Mouse (Mus musculus) lung, embryonic 14.5 days (tissue): ENCODE measurements around the gene Gcm2. TPM values are rescaled to one million over a fixed set of nuclear protein-coding genes. Genes with fewer than 3 reads are reported as not detected.

Source experiments
- ATAC-seq: fragments of 200-750 bp; cut with Nextera tagmentation; 2 replicates; pipeline ENCODE4 v1.8.0; 2017; ENCODE audit warnings: mild to moderate bottlenecking, moderate TSS enrichment, moderate library complexity; ENCODE audit not compliant: insufficient read depth
- DNase-seq: peaks from one replicate; pipeline ENCODE4 v3.0.0-alpha.2; 2015
- H3K27ac ChIP-seq: fragments of 300-500 bp; sonication (generic); 2 replicates; pipeline ENCODE4 v1.5.1; 2014; ENCODE audit warnings: low read depth, mild to moderate bottlenecking, moderate library complexity
- H3K27me3 ChIP-seq: fragments of 300-500 bp; sonication (generic); 2 replicates; pipeline ENCODE4 v1.6.1; 2014; ENCODE audit warnings: low read length, control low read depth; ENCODE audit not compliant: insufficient read depth
- H3K36me3 ChIP-seq: fragments of 300-500 bp; sonication (generic); 2 replicates; pipeline ENCODE4 v1.6.1; 2014; ENCODE audit warnings: control low read depth; ENCODE audit not compliant: insufficient read depth
- H3K4me1 ChIP-seq: fragments of 300-500 bp; sonication (generic); 2 replicates; pipeline ENCODE4 v1.6.1; 2014; ENCODE audit warnings: antibody characterized with exemption, control low read depth; ENCODE audit not compliant: insufficient read depth
- H3K4me2 ChIP-seq: fragments of 300-500 bp; sonication (generic); 2 replicates; pipeline ENCODE4 v1.6.1; 2014; ENCODE audit warnings: mild to moderate bottlenecking
- H3K4me3 ChIP-seq: fragments of 300-500 bp; sonication (generic); 2 replicates; pipeline ENCODE4 v1.5.1; 2014; ENCODE audit warnings: low read depth, low read length
- H3K9ac ChIP-seq: fragments of 300-500 bp; sonication (generic); 2 replicates; pipeline ENCODE4 v1.6.1; 2014
- H3K9me3 ChIP-seq: fragments of 300-500 bp; sonication (generic); 2 replicates; pipeline ENCODE4 v1.6.1; 2016; ENCODE audit warnings: low read depth, low read length, control low read depth
- CTCF ChIP-seq: IDR thresholded peaks from 2 replicates; pipeline ENCODE4 v1.5.1; 2016; ENCODE audit warnings: antibody characterized with exemption, low read depth
- WGBS: fragments of 180-500 bp; shearing (Covaris S2); extraction: QIAGEN DNeasy Blood & Tissue Kit; methylation state at CpG from one replicate; pipeline ENCODE4 v1.1.7; 2014; 5-methylcytosine and 5-hydroxymethylcytosine counted together
- polyA plus RNA-seq: library from polyadenylated mRNA; unstranded; fragments of >200 nt; fragmentation: Nextera tagmentation; extraction: Ambion mirVana; gene quantifications from 2 replicates; pipeline ENCODE4 v1.2.1, GENCODE M21; 2014

Gcm2 gene
- polyA plus RNA-seq, 1 experiment from 2014 or later = not detected

- TF ChIP-seq CTCF = no peak
- H3K4me3 ChIP-seq = no peak overlapping the region
- H3K9ac ChIP-seq = no peak overlapping the region
- H3K36me3 ChIP-seq = no peaks in the 10 kb centered on the region
- H3K4me2 ChIP-seq = no peak overlapping the region
- DNase-seq (no peak), ATAC-seq (no peak)
- H3K27me3 ChIP-seq = no peaks in the 10 kb centered on the region
- H3K9me3 ChIP-seq = no peaks in the 10 kb centered on the region
- 66% methylated on average over 5 of the region's 5 CpGs for WGBS
- no peak overlapping the region for H3K27ac ChIP-seq
- H3K4me1 ChIP-seq = no peaks in the 10 kb centered on the region
Measured at GRCm38 (mm10) chr13:41051965-41052364, 58.9 kb downstream of the Gcm2 start.

Other genes starting within 250 kb of the Gcm2 start
- 59.6 and 62.4 TPM in 2 replicates for gene Pak1ip1, start 110.0 kb downstream of the Gcm2 start, polyA plus RNA-seq
- gene Tmem14c, start 94.7 kb downstream of the Gcm2 start, polyA plus RNA-seq = 224 and 229 TPM in 2 replicates
- 0.93 and 1.2 TPM in 2 replicates for gene Mak, start 31.3 kb downstream of the Gcm2 start, polyA plus RNA-seq
- 0.11 TPM in 1 of 2 replicates, not detected in the other for gene Sycp2l, start 3.3 kb upstream of the Gcm2 start, polyA plus RNA-seq
- gene Elovl2, start 109.4 kb upstream of the Gcm2 start, polyA plus RNA-seq = 4.4 and 5.4 TPM in 2 replicates
- gene Smim13, start 138.8 kb upstream of the Gcm2 start, polyA plus RNA-seq = 11.9 and 12.0 TPM in 2 replicates
- not detected in 2 replicates for gene Gm17364, start 162.9 kb upstream of the Gcm2 start, polyA plus RNA-seq